Mouse (Mus musculus) brain, embryonic 14.5 days (tissue): Measurements from ENCODE around the gene Il2rb. TPM values are rescaled to one million over a fixed set of nuclear protein-coding genes. Genes with fewer than 3 reads are reported as not detected.

Source experiments
- DNase-seq: peaks from one replicate; pipeline ENCODE4 v3.0.0-alpha.2; 2011; ENCODE audit warnings: low read depth
- CTCF ChIP-seq: fragments of 200-500 bp; IDR thresholded peaks from 2 replicates; pipeline ENCODE4 v1.5.1; 2012; ENCODE audit warnings: inconsistent platforms, mild to moderate bottlenecking, moderate library complexity, borderline replicate concordance; ENCODE audit not compliant: insufficient read depth, insufficient read length; ENCODE audit errors: extremely low read depth
- POLR2A ChIP-seq: fragments of 200-500 bp; IDR thresholded peaks from 2 replicates; pipeline ENCODE4 v1.6.1; 2012; ENCODE audit warnings: mild to moderate bottlenecking, inconsistent platforms, borderline replicate concordance; ENCODE audit not compliant: poor library complexity, insufficient read depth, insufficient read length, severe bottlenecking; ENCODE audit errors: extremely low read depth
- polyA plus RNA-seq: library from polyadenylated mRNA; depleted of rRNA; stranded (reverse); fragments of >200 nt; gene quantifications from 2 replicates; pipeline ENCODE4 v1.2.3, GENCODE M21; 2012

Il2rb gene
- polyA plus RNA-seq, 1 experiment, result 0.12 TPM

- no peak for TF ChIP-seq CTCF
- TF ChIP-seq POLR2A, result no peak
- no peak for DNase-seq
Measured at GRCm38 (mm10) chr15:78475604-78476031, 19.5 kb downstream of the Il2rb start.

- TF ChIP-seq CTCF (no peak), POLR2A (no peak)
- no peak for DNase-seq
Measured at GRCm38 (mm10) chr15:78473442-78473841, 21.6 kb downstream of the Il2rb start.

GRCm38 (mm10) chr15:78471902-78472301 is 23.2 kb downstream of the Il2rb start:
- TF ChIP-seq POLR2A, result no peak
- no peak for TF ChIP-seq CTCF
- no peak for DNase-seq

DNA sequence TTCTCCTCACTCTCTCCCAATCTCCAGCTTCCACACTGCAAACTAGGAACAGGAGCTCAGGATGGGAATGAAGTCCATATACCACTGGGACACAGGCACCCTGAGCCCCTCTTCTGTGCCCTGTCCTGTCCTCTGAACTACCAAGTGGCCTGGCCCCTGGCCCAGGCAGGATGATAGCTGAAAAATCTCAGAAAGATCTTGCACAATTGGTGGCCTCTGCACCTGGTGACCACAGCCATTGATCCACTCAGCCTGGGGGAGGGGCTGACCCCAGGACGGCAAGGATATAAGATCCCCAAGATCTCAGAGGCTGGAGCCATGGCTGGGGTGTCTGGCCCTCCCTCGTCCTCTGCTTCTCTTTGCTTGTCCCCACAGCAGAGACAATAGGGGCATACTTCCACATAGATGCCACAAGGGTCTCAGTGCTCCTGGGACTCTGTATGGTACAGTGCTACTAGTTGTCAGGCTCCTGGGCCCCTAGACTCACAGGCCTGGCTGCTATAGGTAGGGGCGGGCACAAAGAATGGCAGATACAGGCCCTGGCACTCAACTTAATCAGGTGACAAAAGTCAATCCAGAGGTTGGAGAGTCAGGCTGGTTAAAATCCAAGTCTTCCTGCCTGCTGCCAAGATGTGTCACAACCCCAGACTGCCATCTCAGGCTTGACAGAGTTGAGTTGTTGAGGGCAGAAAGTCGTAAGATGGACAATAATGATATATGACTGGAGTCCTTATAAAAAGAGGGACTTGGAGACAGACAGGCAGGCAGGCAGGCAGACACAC is 24.4 kb downstream of the Il2rb start:
- TF ChIP-seq POLR2A (no peak), CTCF (no peak)
- no peak for DNase-seq

DNA sequence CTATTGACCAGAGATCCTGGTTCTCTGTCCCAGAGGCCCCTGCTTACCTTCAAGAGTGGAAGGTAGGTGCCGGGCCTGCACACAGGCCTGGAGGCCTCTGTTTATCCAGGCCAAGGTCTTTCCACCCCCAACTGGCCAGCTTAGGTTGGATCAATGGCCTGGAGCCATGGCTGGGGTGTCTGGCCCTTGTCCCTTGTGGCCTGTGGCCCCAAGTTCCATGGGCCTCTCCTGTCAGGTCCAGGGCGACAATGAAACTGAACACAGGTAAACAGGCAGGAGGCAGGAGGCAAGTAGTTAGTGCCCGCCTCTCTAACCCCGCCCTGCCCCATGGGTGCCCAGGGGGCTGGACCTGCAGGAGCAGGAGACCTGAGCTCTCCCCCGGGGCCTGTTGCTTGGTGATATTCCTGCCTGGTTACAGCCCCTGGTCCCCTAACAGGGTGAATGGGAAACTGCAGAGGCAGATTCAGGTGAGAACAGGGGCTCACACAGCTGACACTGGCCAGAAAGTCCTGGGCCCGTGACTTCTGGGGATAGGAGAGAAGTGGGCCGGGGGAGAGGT is 26.6 kb downstream of the Il2rb start, which contains the start of gene Tmprss6:
TSS of gene Tmprss6 (minus strand) at position 256 of the 559 bp plus-strand sequence.
- no peak for DNase-seq
- TF ChIP-seq POLR2A (no peak), CTCF (no peak)

GRCm38 (mm10) chr15:78467570-78467969 is 27.5 kb downstream of the Il2rb start:
- TF ChIP-seq POLR2A (no peak), CTCF (no peak)
- no peak for DNase-seq

DNA sequence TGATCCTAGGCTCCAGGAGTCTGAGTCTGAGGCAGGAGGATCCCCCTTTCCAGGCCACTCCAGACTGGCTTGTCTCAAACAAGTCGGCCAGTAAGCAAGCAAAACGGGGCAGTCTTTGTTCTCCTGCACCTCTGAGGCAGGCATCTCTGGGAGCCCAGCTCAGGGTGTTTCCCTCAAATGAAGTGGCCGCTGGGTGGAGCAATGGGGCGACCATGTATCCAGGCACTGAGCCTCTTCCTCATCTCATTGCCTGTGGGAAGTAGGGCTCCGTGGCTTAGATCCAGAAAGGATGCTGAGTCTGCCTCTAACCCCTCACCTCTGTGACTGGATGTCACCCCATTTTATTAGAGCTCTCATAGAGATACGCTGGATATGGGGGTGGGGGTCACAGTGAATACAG is 28.3 kb downstream of the Il2rb start:
- peak; percentile 17; the same call in 1 of the 2 replicates for TF ChIP-seq CTCF
- no peak for TF ChIP-seq POLR2A
- no peak for DNase-seq

GRCm38 (mm10) chr15:78462981-78463380 is 32.1 kb downstream of the Il2rb start:
- DNase-seq, result no peak
- TF ChIP-seq POLR2A (no peak), CTCF (no peak)

DNA sequence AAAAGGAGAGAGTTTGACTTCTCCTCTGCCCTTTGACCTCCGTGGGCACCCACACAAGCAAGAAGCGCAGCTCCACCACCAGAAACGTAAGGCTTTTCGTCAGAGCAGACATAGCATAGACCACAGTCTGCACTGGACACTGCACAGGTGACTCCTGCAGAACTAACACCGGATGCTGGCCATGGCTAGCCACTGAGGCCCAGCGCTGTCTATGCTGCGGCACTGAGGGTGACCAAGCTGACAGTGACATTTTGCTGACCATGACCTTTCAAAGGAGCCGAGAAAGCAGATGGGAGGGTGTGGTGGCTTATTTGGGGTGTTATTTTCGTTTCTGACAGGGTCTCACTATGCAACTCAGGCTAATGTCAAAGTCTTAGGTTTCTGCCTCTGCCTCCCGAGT is 37.9 kb downstream of the Il2rb start:
- no peak for DNase-seq
- TF ChIP-seq CTCF (no peak), POLR2A (no peak)

DNA sequence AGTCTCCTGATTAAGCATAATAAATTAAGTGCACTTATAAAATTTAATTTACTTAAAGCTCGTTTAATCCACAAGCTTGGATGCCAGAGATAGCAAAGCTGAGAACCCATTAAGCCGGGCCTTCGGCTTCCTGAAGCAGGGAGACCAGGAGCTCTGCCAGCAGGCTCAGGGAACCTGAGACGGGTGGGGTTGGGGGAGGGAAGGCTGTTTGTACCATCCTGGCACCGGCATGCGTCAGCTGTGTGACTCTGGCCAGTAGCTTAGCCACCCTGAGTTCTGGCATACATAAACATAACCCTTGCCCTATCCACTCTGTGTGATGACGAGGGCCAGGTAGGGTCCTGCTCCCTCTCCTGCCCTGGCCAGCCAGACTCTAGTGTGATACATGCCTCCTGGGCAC is 39.0 kb downstream of the Il2rb start:
- TF ChIP-seq POLR2A (no peak), CTCF (no peak)
- peak; percentile 34 for DNase-seq

GRCm38 (mm10) chr15:78455168-78455567 is 39.9 kb downstream of the Il2rb start:
- no peak for TF ChIP-seq POLR2A
- TF ChIP-seq CTCF, result no peak

DNA sequence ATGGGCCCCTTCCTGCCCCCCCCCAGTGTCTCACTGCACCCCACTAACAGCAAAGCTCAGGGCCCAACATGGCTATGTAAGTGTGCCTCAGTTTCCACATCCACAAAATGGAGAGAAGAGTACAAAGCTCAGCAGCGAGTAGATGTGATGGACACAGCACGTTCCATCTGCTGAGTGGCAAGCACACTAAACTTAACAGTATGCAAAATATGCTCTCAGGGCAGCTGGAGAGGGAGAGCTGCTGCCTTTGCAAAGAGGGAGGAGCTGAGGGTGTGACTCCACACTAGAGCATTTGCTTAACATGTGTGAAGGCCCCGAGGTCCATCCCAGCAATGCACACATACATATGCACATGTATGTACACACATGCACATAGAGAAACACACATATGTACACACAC is 42.1 kb downstream of the Il2rb start:
- no peak for DNase-seq
- TF ChIP-seq CTCF (no peak), POLR2A (no peak)

More at GRCm38 (mm10) chr15:78455168-78455567, 39.9 kb downstream of the Il2rb start:
- no peak for DNase-seq
